Mouse (Mus musculus) liver, embryonic 14.5 days (tissue): ENCODE data around the gene Tent5b. TPM values are rescaled to one million over a fixed set of nuclear protein-coding genes. Genes with fewer than 3 reads are reported as not detected.
A peak's percentile ranks its signal among the peaks of the same experiment; 100 is the strongest.

ENCODE experiments used
- ATAC-seq: fragments of 200-750 bp; cut with Nextera tagmentation; 2 replicates; pipeline ENCODE4 v1.8.0; 2017; ENCODE audit warnings: moderate number of reproducible peaks, mild to moderate bottlenecking, moderate library complexity; ENCODE audit not compliant: insufficient read depth
- DNase-seq, 3 experiments: peaks; one replicate each; pipeline ENCODE4 v3.0.0-alpha.2; 2012 to 2013; ENCODE audit warnings: low read depth in 3 of 3, low spot score in 3 of 3
- H3K27ac ChIP-seq: fragments of 300-500 bp; sonication (generic); 2 replicates; pipeline ENCODE4 v1.5.1; 2014; ENCODE audit warnings: moderate library complexity, mild to moderate bottlenecking, control low read depth, inconsistent platforms
- H3K27me3 ChIP-seq: fragments of 300-500 bp; sonication (generic); 2 replicates; pipeline ENCODE4 v1.6.1; 2014; ENCODE audit warnings: mild to moderate bottlenecking, low read length, moderate library complexity; ENCODE audit not compliant: control insufficient read depth, insufficient read depth
- H3K36me3 ChIP-seq: fragments of 300-500 bp; sonication (generic); replicated peaks from 2 replicates; pipeline ENCODE4 v1.6.1; 2014; ENCODE audit warnings: low read depth; ENCODE audit not compliant: control insufficient read depth, insufficient read depth
- H3K4me1 ChIP-seq, 2 experiments: fragments of 200-500 bp in 1 of 2; fragments of 300-500 bp in 1 of 2; sonication (generic) in 1 of 2; replicated peaks; 2 replicates each; pipeline ENCODE4 v1.6.1; 2012 to 2014; ENCODE audit warnings: antibody characterized with exemption in 1 of 2, inconsistent platforms in 1 of 2, low read length in 1 of 2; ENCODE audit not compliant: control insufficient read depth in 2 of 2, insufficient read depth in 2 of 2
- H3K4me2 ChIP-seq: fragments of 300-500 bp; sonication (generic); 2 replicates; pipeline ENCODE4 v1.6.1; 2014; ENCODE audit warnings: low read depth, mild to moderate bottlenecking, control low read depth, moderate library complexity
- H3K4me3 ChIP-seq, 2 experiments: fragments of 200-500 bp in 1 of 2; fragments of 300-500 bp in 1 of 2; sonication (generic) in 1 of 2; 2 replicates each; pipeline ENCODE4 v1.5.1; 2012 to 2014; ENCODE audit warnings: low read depth in 2 of 2, low read length in 2 of 2, mild to moderate bottlenecking in 2 of 2, control low read depth in 1 of 2, inconsistent platforms in 1 of 2, moderate library complexity in 1 of 2; ENCODE audit not compliant: insufficient read depth in 1 of 2
- H3K9ac ChIP-seq: fragments of 300-500 bp; sonication (generic); replicated peaks from 2 replicates; pipeline ENCODE4 v1.6.1; 2014; ENCODE audit warnings: mild to moderate bottlenecking, control low read depth, moderate library complexity
- H3K9me3 ChIP-seq: fragments of 300-500 bp; sonication (generic); 2 replicates; pipeline ENCODE4 v1.6.1; 2016; ENCODE audit warnings: low read length, mixed read lengths; ENCODE audit not compliant: control insufficient read depth
- CTCF ChIP-seq: IDR thresholded peaks from 2 replicates; pipeline ENCODE4 v1.5.1; 2016; ENCODE audit warnings: antibody characterized with exemption, low read depth, control low read depth
- EP300 ChIP-seq: IDR thresholded peaks from 2 replicates; pipeline ENCODE4 v1.6.1; 2016; ENCODE audit warnings: antibody characterized with exemption, low read depth
- WGBS: fragments of 180-500 bp; shearing (Covaris S2); extraction: QIAGEN DNeasy Blood & Tissue Kit; methylation state at CpG from one replicate; pipeline ENCODE4 v1.1.7; 2014; ENCODE audit not compliant: insufficient replicate concordance; 5-methylcytosine and 5-hydroxymethylcytosine counted together
- polyA plus RNA-seq, 2 experiments: library from polyadenylated mRNA; depleted of rRNA in 1 of 2; stranded (reverse) in 1 of 2; unstranded in 1 of 2; fragments of >200 nt; fragmentation: Nextera tagmentation in 1 of 2; extraction: Ambion mirVana in 1 of 2; gene quantifications; 2 replicates each; pipeline versions ENCODE4 v1.2.1 to v1.2.3; 2012 to 2014

The Tent5b gene
- polyA plus RNA-seq, 2 experiments, result 0.02 TPM; not detected in 1

GRCm38 (mm10) chr4:133512972-133513371 lies 33.0 kb downstream of the Tent5b start:
- peaks cover 2% of the 10 kb centered on the region for H3K27me3 ChIP-seq

GRCm38 (mm10) chr4:133518601-133519368 lies 38.9 kb downstream of the Tent5b start, which contains the start of gene Kdf1:
Gene Kdf1, plus strand, starts transcription at chr4:133518963.
- H3K36me3 ChIP-seq, result no peaks in the 10 kb centered on the region
- WGBS, result 6% methylated on average over 54 of the region's 69 CpGs
- H3K4me2 ChIP-seq, result peak within 1 kb of the TSS; percentile 57
- H3K9me3 ChIP-seq, result no peaks in the 10 kb centered on the region
- peak within 1 kb of the TSS; percentile 20 to 40; a peak in 3 of 4 replicates for H3K4me3 ChIP-seq
- H3K27me3 ChIP-seq, result peaks cover 27% of the 10 kb centered on the region
- ATAC-seq (peak; percentile 33; the same call in 1 of the 2 replicates), DNase-seq (no peak)
- no peaks in the 10 kb centered on the region for H3K4me1 ChIP-seq
- H3K9ac ChIP-seq, result no peak within 1 kb of the TSS
- no peak within 1 kb of the TSS for H3K27ac ChIP-seq
- TF ChIP-seq CTCF (no peak), EP300 (no peak)

More at GRCm38 (mm10) chr4:133512972-133513371, 33.0 kb downstream of the Tent5b start:
- Histone ChIP-seq H3K27ac (no peak overlapping the region), H3K9ac (no peak overlapping the region), H3K9me3 (no peaks in the 10 kb centered on the region), H3K4me1 (no peaks in the 10 kb centered on the region), H3K4me3 (no peak overlapping the region), H3K4me2 (no peak overlapping the region), H3K36me3 (no peaks in the 10 kb centered on the region)
- 0 out of 2 replicates have a peak, but pooled peaks have one; percentile 21 for ATAC-seq
- WGBS, result 9% methylated on average over 8 of the region's 8 CpGs
- peak; percentile 94 for TF ChIP-seq CTCF
- TF ChIP-seq EP300, result no peak
- DNase-seq, result peak in 2 of 3 experiments; percentile 28 to 42

- H3K9me3 ChIP-seq, result no peaks in the 10 kb centered on the region
- no peak for TF ChIP-seq EP300
- no peak for TF ChIP-seq CTCF
- no peaks in the 10 kb centered on the region for H3K4me1 ChIP-seq
- H3K36me3 ChIP-seq, result no peaks in the 10 kb centered on the region
- peak overlapping the region; percentile 20 to 40; a peak in 3 of 4 replicates for H3K4me3 ChIP-seq
- peaks cover 27% of the 10 kb centered on the region for H3K27me3 ChIP-seq
- peak overlapping the region; percentile 57 for H3K4me2 ChIP-seq
- no peak overlapping the region for H3K27ac ChIP-seq
- DNase-seq (no peak), ATAC-seq (0 out of 2 replicates have a peak, but pooled peaks have one; percentile 21)
- 13% methylated on average over 25 of the region's 25 CpGs for WGBS
- H3K9ac ChIP-seq, result no peak overlapping the region
These were observed 39.4 kb downstream of the Tent5b start for GRCm38 (mm10) chr4:133519369-133519665.

GRCm38 (mm10) chr4:133521502-133521901 lies 41.6 kb downstream of the Tent5b start:
- no peak overlapping the region for H3K27ac ChIP-seq
- no peaks in the 10 kb centered on the region for H3K4me1 ChIP-seq
- no peak overlapping the region for H3K9ac ChIP-seq
- H3K27me3 ChIP-seq, result peaks cover 27% of the 10 kb centered on the region
- DNase-seq (no peak), ATAC-seq (no peak)
- no peaks in the 10 kb centered on the region for H3K9me3 ChIP-seq
- no peak overlapping the region for H3K4me3 ChIP-seq
- TF ChIP-seq EP300 (no peak), CTCF (no peak)
- no peak overlapping the region for H3K4me2 ChIP-seq
- no peaks in the 10 kb centered on the region for H3K36me3 ChIP-seq
- WGBS, result 34% methylated on average over 2 of the region's 2 CpGs

GRCm38 (mm10) chr4:133527788-133528187 lies 47.9 kb downstream of the Tent5b start:
- DNase-seq (no peak), ATAC-seq (no peak)
- peaks cover 9% of the 10 kb centered on the region for H3K36me3 ChIP-seq
- 62% methylated on average over 16 of the region's 16 CpGs for WGBS
- H3K4me2 ChIP-seq, result no peak overlapping the region
- no peak overlapping the region for H3K9ac ChIP-seq
- no peaks in the 10 kb centered on the region for H3K4me1 ChIP-seq
- H3K27me3 ChIP-seq, result no peaks in the 10 kb centered on the region
- H3K27ac ChIP-seq, result no peak overlapping the region
- H3K4me3 ChIP-seq, result no peak overlapping the region
- H3K9me3 ChIP-seq, result no peaks in the 10 kb centered on the region
- no peak for TF ChIP-seq CTCF
- TF ChIP-seq EP300, result no peak
